Mouse (Mus musculus) 416B (cell line): ENCODE results near the gene Spdl1.
A peak's percentile ranks its signal among the peaks of the same experiment; 100 is the strongest.
"Not testable (repeated sequence)": the region's sequence is repeated elsewhere in the genome, so short reads cannot be mapped to it uniquely, and the experiment has no call there.

ENCODE experiments used
- DNase-seq: peaks from one replicate; pipeline ENCODE4 v3.0.0; 2011; ENCODE audit warnings: low read depth

The Spdl1 gene

GRCm38 (mm10) chr11:34798066-34798465 lies 35.4 kb downstream of the Spdl1 start:
- DNase-seq = not testable (repeated sequence)

DNA sequence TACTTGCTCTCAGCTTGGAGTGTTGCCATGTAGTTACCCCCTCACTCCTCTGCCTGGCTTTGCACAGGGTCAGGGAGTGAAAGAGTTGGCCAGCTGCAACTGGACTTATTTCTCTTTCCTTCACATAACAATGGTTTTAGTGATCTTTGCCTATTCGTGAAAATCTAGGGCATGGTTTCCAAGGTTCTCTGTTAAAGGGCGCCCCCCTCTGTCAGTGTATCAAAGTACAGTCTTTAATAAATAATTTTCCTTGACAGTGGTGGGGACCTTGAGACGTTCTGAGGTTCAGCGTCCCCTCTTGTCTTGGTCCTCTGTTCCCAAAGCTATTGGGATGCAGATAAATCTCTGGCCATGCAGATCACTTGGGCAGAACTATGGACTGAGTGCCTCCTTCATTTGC lies 37.3 kb downstream of the Spdl1 start:
- DNase-seq = peak; percentile 77

DNA sequence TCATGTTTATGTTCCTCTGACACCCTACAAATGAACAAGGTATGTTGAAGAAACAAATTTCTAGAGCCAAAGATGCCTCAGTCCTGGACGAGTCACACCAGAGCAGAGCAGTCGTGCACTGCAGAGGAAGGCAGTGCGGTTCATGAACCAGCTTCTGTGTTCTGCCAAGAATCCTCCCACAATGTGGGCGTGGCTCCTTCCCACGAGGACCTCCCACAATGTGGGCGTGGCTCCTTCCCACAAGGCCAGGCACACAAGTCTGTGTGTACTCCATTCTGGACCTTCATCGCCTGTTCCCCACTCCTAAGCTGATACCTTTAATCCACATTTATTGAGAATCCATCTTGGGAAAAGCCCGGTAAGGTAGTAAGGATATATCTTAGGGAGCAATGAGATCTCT lies 41.6 kb downstream of the Spdl1 start:
- peak; percentile 63 for DNase-seq

GRCm38 (mm10) chr11:34784864-34785263 lies 48.6 kb downstream of the Spdl1 start:
- DNase-seq = no peak

GRCm38 (mm10) chr11:34783587-34784043 lies 49.8 kb downstream of the Spdl1 start, which contains the start of gene Dock2:
TSS of gene Dock2 (minus strand) at chr11:34783892.
- DNase-seq = peak; percentile 91

GRCm38 (mm10) chr11:34782516-34783430 lies 50.7 kb downstream of the Spdl1 start:
- DNase-seq = peak; percentile 94

GRCm38 (mm10) chr11:34780786-34781185 lies 52.7 kb downstream of the Spdl1 start:
- no peak for DNase-seq

DNA sequence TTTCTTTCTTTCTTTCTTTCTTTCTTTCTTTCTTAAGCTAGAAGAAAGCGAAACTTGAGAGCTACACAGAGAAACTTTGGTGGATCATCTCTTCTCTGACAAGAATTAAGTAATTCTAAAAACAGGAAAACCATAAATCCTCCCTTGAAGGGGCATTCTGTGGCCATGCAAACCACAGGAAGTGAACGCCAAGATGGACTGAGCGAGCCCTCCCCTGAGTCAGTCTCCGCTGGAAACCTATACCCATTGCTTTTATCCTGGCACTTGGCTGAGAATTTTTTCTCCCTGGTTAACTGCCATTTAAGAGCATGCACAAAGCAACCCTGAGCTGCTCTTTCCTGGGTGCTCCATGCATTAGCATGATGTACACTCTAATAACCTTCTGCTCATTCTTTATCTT lies 53.5 kb downstream of the Spdl1 start:
- DNase-seq = peak; percentile 87

DNA sequence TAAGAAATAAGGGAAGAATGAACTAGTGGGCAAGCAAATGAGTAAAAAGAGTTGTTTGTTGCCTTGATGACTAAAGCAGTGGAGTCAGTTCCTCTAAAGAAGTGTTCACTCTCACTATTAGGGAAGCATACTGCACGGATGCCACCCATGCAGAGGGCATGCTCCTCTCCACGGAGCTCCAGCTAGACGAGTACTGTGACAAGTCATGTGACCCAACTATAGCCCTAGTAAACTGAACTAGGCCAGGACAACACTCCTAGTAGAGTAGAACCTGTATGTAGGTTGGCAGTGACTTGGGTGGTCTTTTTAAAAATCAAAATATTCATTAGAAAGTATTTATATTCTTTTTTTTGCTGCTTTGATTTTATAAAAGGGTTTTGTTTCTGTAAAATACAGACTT lies 55.1 kb downstream of the Spdl1 start:
- DNase-seq = peak; percentile 17

GRCm38 (mm10) chr11:34777529-34777928 lies 55.9 kb downstream of the Spdl1 start:
- no peak for DNase-seq

- no peak for DNase-seq
These were observed 57.4 kb downstream of the Spdl1 start for GRCm38 (mm10) chr11:34776054-34776453.

DNA sequence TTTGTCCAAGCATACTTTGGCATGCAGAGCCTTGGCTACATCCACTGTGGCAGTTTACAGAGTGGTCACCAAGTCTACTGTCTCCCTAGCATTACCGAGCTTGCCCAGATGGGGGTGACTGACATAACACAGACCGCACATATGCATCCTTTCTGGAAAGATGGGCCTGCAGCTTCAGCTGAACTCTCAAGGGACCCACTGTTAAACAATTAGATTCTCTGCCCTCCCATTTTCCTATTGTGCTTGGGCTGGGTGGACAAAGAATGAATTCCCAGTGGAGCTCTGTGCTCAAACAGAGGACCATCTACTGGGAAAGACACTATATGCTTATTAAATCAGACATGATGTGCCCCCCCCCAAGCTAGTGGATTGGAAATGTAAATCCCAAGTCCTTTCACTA lies 58.8 kb downstream of the Spdl1 start:
- peak; percentile 41 for DNase-seq

- DNase-seq = no peak
These were observed 60.0 kb downstream of the Spdl1 start for GRCm38 (mm10) chr11:34773304-34773895.

DNA sequence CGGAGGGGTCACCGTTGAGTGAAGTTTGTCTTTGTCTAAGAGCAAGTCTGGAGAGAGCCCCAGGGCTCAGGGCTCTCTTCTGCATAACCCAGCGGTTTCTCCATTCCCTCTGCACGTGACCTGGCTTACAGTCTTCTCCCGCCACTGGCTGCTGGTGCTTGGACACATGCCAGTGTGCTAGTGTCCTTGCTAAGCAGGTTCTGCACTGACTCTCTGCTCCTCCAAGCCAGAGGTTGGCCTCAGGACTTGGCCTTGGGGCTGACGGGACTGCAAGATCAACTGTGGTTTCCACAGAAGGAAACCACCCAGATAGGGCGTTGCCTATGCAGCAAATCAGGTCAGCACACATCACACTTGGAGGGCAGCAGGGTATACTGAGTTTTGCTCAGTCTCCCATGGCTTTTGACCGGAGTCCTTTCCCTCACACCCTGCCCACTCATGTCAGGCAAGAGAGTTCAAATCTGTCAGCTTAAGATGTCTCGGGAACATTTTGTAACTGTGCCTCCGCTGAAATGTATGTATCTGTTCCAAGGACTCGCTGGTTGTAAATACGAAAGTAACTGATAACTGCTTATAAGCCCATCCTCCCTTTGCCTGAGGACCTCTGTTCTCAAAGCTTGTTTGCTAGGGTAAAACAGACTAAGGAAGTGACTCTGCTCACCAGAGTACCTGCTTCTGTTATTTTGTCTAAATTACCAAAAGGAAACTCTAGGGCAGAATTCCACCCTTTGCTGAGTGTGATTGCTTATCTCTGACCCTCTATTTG lies 62.0 kb downstream of the Spdl1 start:
- DNase-seq = peak; percentile 99

- peak; percentile 60 for DNase-seq
These were observed 62.8 kb downstream of the Spdl1 start for GRCm38 (mm10) chr11:34770666-34771065.

DNA sequence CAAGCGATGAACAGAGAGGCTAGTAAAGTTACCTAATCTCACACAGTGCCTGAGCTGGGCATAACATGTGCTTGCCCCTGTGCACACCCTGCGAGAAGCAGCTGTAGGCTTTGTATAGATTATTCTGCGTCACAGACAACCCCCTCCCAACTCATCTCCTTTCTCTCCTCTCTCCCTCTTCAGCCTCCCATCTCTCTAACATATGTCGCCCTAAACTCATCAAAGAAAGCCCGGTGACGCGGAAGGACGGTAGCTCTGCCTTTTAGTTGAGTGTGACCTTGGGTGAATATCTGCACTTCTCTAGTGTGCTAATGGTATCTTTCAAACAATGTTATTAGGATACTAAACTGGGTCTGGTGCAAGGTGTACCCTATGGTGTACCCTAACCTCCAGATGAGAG lies 63.5 kb downstream of the Spdl1 start:
- no peak for DNase-seq

DNA sequence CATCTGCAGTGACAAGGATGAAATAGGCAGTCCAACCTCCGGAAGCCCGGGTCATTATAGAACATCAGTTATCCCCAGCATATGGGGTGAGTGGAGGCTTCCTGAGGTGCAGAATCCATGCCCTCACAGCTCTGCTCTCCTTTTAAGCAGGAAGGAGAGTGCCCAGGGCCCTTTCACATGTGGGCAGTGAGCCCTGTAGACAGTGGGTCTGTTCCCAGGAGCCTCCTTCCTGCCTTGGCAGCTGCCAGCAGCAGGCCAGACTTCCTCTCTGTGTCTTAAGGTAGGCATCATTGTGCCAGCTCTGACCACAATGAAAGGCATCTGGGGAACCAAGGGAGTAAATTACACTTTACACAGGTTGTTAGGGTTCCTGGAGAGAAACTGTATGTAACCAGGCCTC lies 64.0 kb downstream of the Spdl1 start:
- peak; percentile 58 for DNase-seq

DNA sequence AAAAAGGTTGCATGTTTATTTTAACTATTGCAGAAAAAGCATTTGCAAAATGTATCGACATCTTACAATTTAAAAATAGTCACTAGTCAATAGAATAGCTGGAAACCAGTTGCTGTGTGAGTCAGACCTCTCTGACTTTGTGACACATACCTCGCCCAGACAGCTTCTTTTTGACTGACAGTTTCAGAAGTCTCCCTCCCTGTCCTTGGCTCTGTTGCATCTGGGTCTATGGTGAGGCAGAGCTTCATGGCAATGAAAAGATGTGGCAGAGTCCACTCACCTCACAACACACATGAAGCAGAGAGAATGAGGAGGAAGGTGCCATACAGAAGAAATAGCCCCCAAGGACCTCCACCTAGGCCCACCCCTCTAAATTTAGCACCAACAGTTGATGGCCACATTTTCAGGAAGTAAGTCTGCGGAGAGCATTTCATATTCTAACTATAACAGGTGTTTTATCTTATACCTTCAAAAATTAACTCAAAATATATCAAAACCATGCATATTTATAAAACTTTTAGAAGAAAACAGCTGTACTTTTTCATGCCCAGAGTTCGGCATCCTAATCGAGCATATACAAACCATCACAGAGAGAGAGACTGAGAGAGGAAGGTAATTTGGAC lies 69.6 kb downstream of the Spdl1 start:
- DNase-seq = peak; percentile 67

DNA sequence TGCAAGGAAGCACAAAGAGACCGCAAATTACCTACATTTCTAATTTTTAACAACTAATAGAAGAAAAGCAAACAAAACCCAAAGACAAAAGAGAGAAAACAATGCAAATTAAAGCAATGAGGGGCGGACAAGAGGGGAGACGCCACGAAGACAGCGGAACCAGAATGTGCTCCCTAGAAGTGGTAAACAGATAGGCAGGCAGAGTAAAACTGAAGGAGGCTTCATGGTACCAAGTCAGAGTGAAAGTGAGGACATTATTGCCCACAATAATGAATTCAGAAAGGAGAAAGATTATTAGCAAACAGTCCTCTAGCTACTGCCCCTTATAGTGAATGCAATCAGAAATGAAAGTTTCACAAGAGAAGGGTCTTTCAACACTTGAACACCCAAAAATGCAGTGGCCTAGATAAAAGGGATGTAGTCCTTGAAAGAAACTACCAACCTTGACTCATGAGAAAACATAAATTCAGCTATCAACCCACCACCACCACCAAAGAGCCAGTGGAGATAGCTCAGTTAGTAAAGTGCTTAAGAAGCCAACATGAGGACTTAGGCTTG lies 70.8 kb downstream of the Spdl1 start:
- peak; percentile 67 for DNase-seq

- peak; percentile 85 for DNase-seq
These were observed 71.3 kb downstream of the Spdl1 start for GRCm38 (mm10) chr11:34762125-34762524.

DNA sequence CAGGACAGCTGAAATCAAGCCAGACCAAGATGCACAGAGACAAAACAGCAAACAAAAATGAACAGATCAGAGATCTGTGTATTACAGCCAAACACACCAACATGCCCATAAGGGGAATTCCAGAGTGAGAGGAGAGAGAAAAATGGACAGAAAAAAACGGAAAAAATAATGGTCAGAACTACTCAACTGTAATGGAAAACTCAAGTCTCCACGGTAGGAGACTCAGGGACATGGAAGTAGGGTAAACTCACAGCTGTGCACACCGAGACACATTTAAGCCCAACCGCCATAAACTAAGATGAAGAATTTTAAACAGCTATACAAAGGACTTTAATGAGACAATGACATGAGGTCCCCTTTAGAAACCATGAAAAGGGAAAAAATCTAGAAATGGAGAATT lies 73.9 kb downstream of the Spdl1 start:
- DNase-seq = no peak
